Mouse (Mus musculus) C2C12 (cell line): ENCODE measurements around the gene Cfap97d2. TPM values are rescaled to one million over a fixed set of nuclear protein-coding genes. Genes with fewer than 3 reads are reported as not detected.

Experiments used
- H3K27me3 ChIP-seq: one replicate; pipeline ENCODE4 v1.6.1; 2011; ENCODE audit not compliant: control insufficient read depth, insufficient read depth, insufficient read length
- H3K36me3 ChIP-seq: one replicate; pipeline ENCODE4 v1.6.1; 2011; ENCODE audit not compliant: control insufficient read depth, insufficient read depth
- H3K4me3 ChIP-seq: one replicate; pipeline ENCODE4 v1.5.1; 2011; ENCODE audit warnings: mild to moderate bottlenecking, control low read depth; ENCODE audit not compliant: poor library complexity, insufficient read depth, severe bottlenecking
- H3K79me2 ChIP-seq: one replicate; pipeline ENCODE4 v1.6.1; 2011; ENCODE audit not compliant: control insufficient read depth, insufficient read depth
- H3K79me3 ChIP-seq: one replicate; pipeline ENCODE4 v1.6.1; 2011; ENCODE audit warnings: low read depth, control low read depth
- H3ac ChIP-seq: one replicate; pipeline ENCODE3; 2011; ENCODE audit warnings: low read depth; ENCODE audit not compliant: control insufficient read depth, insufficient read length
- CEBPB ChIP-seq: IDR thresholded peaks from one replicate; pipeline ENCODE4 v1.6.1; 2011; ENCODE audit warnings: low read depth, mild to moderate bottlenecking, control low read depth, moderate library complexity
- CTCF ChIP-seq: IDR thresholded peaks from one replicate; pipeline ENCODE4 v1.5.1; 2011; ENCODE audit not compliant: control insufficient read depth, insufficient read depth, insufficient read length
- FOSL1 ChIP-seq: IDR thresholded peaks from one replicate; pipeline ENCODE4 v1.8.0; 2011; ENCODE audit warnings: mild to moderate bottlenecking, low read length; ENCODE audit not compliant: poor library complexity, insufficient read depth, severe bottlenecking
- MAX ChIP-seq: IDR thresholded peaks from one replicate; pipeline ENCODE4 v1.6.1; 2011; ENCODE audit warnings: mild to moderate bottlenecking, control low read depth
- MYOD1 ChIP-seq: IDR thresholded peaks from one replicate; pipeline ENCODE4 v1.6.1; 2011; ENCODE audit warnings: low read depth; ENCODE audit not compliant: control insufficient read depth, insufficient read length
- MYOG ChIP-seq: IDR thresholded peaks from one replicate; pipeline ENCODE4 v1.6.1; 2011; ENCODE audit not compliant: control insufficient read depth, insufficient read length; ENCODE audit errors: extremely low read depth
- USF1 ChIP-seq: IDR thresholded peaks from one replicate; pipeline ENCODE4 v1.6.1; 2011; ENCODE audit warnings: low read depth, mild to moderate bottlenecking, control low read depth, moderate library complexity
- polyA plus RNA-seq: library from polyadenylated mRNA; unstranded; fragments of >200 nt; fragmentation: generic; extraction: Trizol; gene quantifications from one replicate; pipeline ENCODE4 v1.2.1, GENCODE M21; 2012; ENCODE audit warnings: missing spikeins

Gene Cfap97d2
- polyA plus RNA-seq, 1 experiment, result not detected

- H3K36me3 ChIP-seq, result peaks cover 8% of the 10 kb centered on the region
- peak overlapping the region; percentile 19 for H3ac ChIP-seq
- TF ChIP-seq MYOD1 (no peak), USF1 (no peak), FOSL1 (no peak), MYOG (no peak), CEBPB (no peak), CTCF (no peak), MAX (no peak)
- H3K79me2 ChIP-seq, result peaks cover 73% of the 10 kb centered on the region
- H3K4me3 ChIP-seq, result peak overlapping the region; percentile 81
- H3K27me3 ChIP-seq, result no peaks in the 10 kb centered on the region
- peaks cover 62% of the 10 kb centered on the region for H3K79me3 ChIP-seq
These were observed 30.6 kb upstream of the Cfap97d2 start for GRCm38 (mm10) chr8:13675121-13675520.

DNA sequence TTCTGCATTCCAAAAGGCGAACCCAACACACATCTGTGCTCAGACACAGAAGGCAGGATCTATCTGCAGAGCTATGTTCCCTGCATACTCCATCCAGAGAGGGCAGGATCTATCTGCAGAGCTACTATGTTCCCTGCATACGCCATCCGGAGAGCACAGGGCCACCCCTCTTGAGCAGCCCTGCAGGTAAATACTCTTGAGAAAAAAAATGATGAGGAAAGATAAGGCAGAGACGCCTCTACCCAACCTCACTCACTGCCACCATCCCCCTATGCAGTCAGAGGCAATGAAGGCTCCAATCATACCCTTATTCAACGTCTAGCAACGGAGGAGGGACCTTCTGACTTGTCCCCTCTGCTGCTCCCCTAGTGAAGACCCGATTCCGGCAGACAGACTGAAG lies 30.2 kb upstream of the Cfap97d2 start:
- H3K79me3 ChIP-seq, result peaks cover 59% of the 10 kb centered on the region
- H3ac ChIP-seq, result peak overlapping the region; percentile 73
- peak overlapping the region; percentile 81 for H3K4me3 ChIP-seq
- H3K79me2 ChIP-seq, result peaks cover 69% of the 10 kb centered on the region
- no peaks in the 10 kb centered on the region for H3K27me3 ChIP-seq
- peaks cover 8% of the 10 kb centered on the region for H3K36me3 ChIP-seq
- TF ChIP-seq MYOG (no peak), USF1 (no peak), CTCF (no peak), MAX (no peak), CEBPB (no peak), FOSL1 (no peak), MYOD1 (no peak)

DNA sequence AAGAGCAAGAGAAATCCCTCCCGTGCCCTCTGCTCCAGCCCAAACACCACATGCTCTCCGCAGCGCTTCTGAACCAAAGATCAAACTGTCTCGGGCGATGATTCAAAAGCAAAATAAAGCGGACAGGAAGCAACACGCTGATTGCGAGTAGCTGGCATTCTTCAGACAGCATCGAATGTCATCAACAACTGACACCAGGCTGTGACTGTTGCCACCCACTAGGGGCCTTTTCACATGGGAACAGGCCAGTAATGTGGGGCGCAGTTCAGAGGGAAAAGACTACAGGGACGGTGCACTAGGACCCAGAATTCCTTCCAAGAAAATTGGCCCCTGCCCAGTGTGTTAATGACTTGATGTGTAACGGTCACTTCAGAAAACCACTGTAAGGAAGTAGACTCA lies 29.4 kb upstream of the Cfap97d2 start:
- peaks cover 51% of the 10 kb centered on the region for H3K79me3 ChIP-seq
- peak overlapping the region; percentile 81 for H3K4me3 ChIP-seq
- no peak for TF ChIP-seq FOSL1
- TF ChIP-seq MAX, result peak; percentile 87
- no peak for TF ChIP-seq MYOD1
- TF ChIP-seq CTCF, result no peak
- TF ChIP-seq USF1, result peak; percentile 1
- TF ChIP-seq MYOG, result no peak
- TF ChIP-seq CEBPB, result no peak
- H3ac ChIP-seq, result peak overlapping the region; percentile 73
- peaks cover 5% of the 10 kb centered on the region for H3K36me3 ChIP-seq
- H3K27me3 ChIP-seq, result no peaks in the 10 kb centered on the region
- peaks cover 61% of the 10 kb centered on the region for H3K79me2 ChIP-seq

DNA sequence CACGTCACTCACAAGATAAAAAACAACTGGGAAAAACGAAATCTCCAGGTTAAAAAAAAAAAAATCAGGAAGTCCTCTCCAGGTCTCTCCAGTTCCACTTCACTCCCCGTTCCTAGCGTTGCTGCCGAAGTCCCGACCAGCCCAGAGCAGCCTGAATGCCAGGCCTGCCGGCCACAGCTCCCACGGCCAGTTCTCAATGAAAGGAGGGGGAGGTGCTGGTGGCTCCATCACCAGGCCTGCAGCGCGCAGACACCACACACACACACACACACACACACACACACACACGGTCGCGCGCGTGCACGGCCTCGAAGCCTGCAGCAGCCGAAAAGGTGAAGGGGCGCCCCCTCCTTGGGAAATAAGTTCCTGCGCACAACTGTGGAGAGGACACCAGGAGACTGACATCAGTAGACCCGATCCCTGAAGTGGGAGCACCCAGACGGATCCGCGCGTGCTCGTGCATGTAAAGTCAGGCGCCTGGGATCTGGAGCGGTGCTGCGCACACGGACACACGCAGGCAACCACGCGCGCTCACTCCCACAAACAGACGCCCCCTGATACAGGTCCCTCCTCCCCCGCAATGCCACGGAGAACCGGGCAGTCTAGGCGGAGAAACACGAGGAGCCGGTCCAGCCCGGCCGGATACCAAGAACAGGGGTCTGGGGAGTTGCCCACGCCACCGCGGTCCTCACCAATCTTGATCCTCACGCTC lies 28.8 kb upstream of the Cfap97d2 start:
- Histone ChIP-seq H3K79me3 (peaks cover 46% of the 10 kb centered on the region), H3K79me2 (peaks cover 55% of the 10 kb centered on the region), H3K27me3 (no peaks in the 10 kb centered on the region), H3K36me3 (no peaks in the 10 kb centered on the region), H3K4me3 (peak overlapping the region; percentile 81), H3ac (peak overlapping the region; percentile 94)
- TF ChIP-seq CTCF (peak; percentile 4), MAX (no peak)

GRCm38 (mm10) chr8:13677413-13677883 lies 28.2 kb upstream of the Cfap97d2 start, which contains the start of gene Rasa3:
Gene Rasa3 (minus strand): TSS chr8:13677603.
- peak within 1 kb of the TSS; percentile 94 for H3ac ChIP-seq
- no peaks in the 10 kb centered on the region for H3K36me3 ChIP-seq
- no peaks in the 10 kb centered on the region for H3K27me3 ChIP-seq
- peaks cover 40% of the 10 kb centered on the region for H3K79me3 ChIP-seq
- TF ChIP-seq CTCF (no peak), FOSL1 (no peak), MYOG (no peak), MYOD1 (no peak), MAX (no peak), USF1 (no peak), CEBPB (no peak)
- peak within 1 kb of the TSS; percentile 81 for H3K4me3 ChIP-seq
- peaks cover 50% of the 10 kb centered on the region for H3K79me2 ChIP-seq

DNA sequence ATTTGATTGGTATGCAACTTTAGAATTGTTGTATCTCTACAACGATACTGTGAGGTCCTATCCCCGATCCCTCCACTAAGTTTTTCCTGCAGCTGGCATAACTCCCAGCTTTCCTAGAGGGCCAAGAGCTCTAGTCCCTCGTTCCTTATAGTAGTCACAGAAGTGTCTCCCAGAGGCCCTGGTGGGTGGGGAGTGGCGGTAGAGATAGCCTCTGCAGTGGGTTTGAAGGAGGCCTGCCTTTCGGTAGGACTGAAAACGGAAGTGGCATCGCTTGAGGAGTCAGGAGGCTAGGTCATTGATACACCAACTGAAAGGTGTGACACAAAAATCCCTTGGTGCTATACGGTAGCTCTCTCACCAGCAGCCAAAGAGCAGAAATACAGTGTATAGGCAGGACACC lies 27.5 kb upstream of the Cfap97d2 start:
- Histone ChIP-seq H3K4me3 (no peak overlapping the region), H3K27me3 (no peaks in the 10 kb centered on the region), H3K79me2 (peaks cover 42% of the 10 kb centered on the region), H3K36me3 (no peaks in the 10 kb centered on the region), H3ac (peak overlapping the region; percentile 36), H3K79me3 (peaks cover 32% of the 10 kb centered on the region)
- no peak for TF ChIP-seq USF1
- TF ChIP-seq CTCF, result no peak
- TF ChIP-seq CEBPB, result no peak
